In the genomic region with DNA sequence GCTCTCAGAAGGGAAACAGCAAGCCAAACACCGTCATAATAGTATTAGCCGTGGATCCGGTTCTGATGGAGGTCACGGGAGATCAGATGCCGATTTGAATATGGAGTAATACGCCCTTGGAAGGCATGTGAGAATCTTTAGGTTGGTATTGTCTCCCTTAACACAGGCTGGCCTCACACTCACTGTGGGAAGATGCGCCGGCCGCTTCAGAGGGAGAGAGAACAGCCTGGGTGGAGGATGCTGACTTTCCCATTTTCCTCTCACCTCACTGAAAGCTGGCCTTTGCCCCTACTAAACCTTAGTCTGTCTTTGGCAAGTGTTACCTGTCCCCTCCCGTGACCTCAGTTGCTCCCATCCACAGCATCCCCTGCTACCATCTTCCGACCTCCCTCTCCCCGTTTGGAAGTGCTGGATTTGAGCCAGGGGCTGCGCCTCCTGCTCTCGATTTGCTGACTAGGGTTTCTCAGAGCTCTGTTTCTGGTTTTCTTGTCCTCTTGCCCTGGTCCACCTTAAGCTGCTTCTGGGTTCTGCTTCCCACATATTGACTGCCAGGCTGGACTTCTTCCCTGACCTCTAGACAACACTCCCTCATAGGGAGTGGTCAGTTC, we compare ENCODE assay signal across 13 mouse cellular contexts.
DNase-seq lines count a peak whose midpoint lies in the region; ATAC-seq lines count a peak whose summit lies in the region.
"Had no signal": no experiment of that assay in that cellular context is flagged by ENCODE, and none has a peak within 500 bp of the region (broad histone marks: within the 10 kb centered on the region; RNA-seq: fewer than 3 reads in every experiment).

No protein-coding gene starts in this region.

- H3K27me3 ChIP-seq in hindbrain, embryonic 16.5 days (replicated peaks; ENCODE audit: control insufficient read depth, insufficient read depth, low read length): no peaks in the 10 kb centered on the region
- peaks cover 8% of the 10 kb centered on the region; the same call in 1 of the 2 replicates for H3K27me3 ChIP-seq in hindbrain, embryonic 13.5 days

- H3K9ac ChIP-seq in hindbrain, embryonic 16.5 days (ENCODE audit: low read depth, low read length): no peak overlapping the region
- H3K9ac ChIP-seq in hindbrain, embryonic 13.5 days: no peak overlapping the region
- H3K9ac ChIP-seq: midbrain, embryonic 12.5 days had no signal

- peak overlapping the region; percentile 31 for H3K4me2 ChIP-seq in hindbrain, embryonic 16.5 days (ENCODE audit: low read length)
- H3K4me2 ChIP-seq in hindbrain, embryonic 13.5 days: no peak overlapping the region
- H3K4me2 ChIP-seq: liver, embryonic 11.5 days; midbrain, embryonic 12.5 days had no signal

- DNase-seq in adrenal gland, postnatal 10 days: peak; percentile 15
- no peak for DNase-seq in adrenal gland, adult 2 months
- peak; percentile 6 to 11 for DNase-seq in cerebellum, postnatal 36 days
- DNase-seq in kidney, postnatal 36 days: peak; percentile 29 to 40
- DNase-seq in thymus, postnatal 0 days (ENCODE audit: low spot score): no peak
- DNase-seq: gastrocnemius, postnatal 36 days; heart, postnatal 36 days; thymus, postnatal 14 days had no signal

- no peaks in the 10 kb centered on the region for H3K9me3 ChIP-seq in hindbrain, embryonic 16.5 days (ENCODE audit: control insufficient read depth, low read length)
- H3K9me3 ChIP-seq in hindbrain, embryonic 13.5 days: no peaks in the 10 kb centered on the region
- H3K9me3 ChIP-seq: midbrain, embryonic 12.5 days had no signal

- no peaks in the 10 kb centered on the region for H3K36me3 ChIP-seq in hindbrain, embryonic 16.5 days (ENCODE audit: control insufficient read depth, insufficient read depth, low read length)
- H3K36me3 ChIP-seq in hindbrain, embryonic 13.5 days: no peaks in the 10 kb centered on the region
- H3K36me3 ChIP-seq: midbrain, embryonic 12.5 days had no signal

- WGBS in hindbrain, embryonic 16.5 days: 50% methylated on average over 14 of the region's 14 CpGs
- 64% methylated on average over 14 of the region's 14 CpGs for WGBS in hindbrain, embryonic 13.5 days

- no peak for ATAC-seq in hindbrain, embryonic 16.5 days
- ATAC-seq in hindbrain, embryonic 13.5 days (ENCODE audit: low FRiP score): no peak
- no peak for ATAC-seq in erythroid progenitor cell, adult 5-6 weeks (replicated peaks; ENCODE audit: low FRiP score, poor library complexity, severe bottlenecking)

- H3K27ac ChIP-seq in hindbrain, embryonic 16.5 days (ENCODE audit: low read depth, low read length): no peak overlapping the region
- no peak overlapping the region for H3K27ac ChIP-seq in hindbrain, embryonic 13.5 days
- H3K27ac ChIP-seq: midbrain, embryonic 12.5 days had no signal

- H3K4me3 ChIP-seq in hindbrain, embryonic 16.5 days (ENCODE audit: low read length): no peak overlapping the region
- no peak overlapping the region for H3K4me3 ChIP-seq in hindbrain, embryonic 13.5 days
- H3K4me3 ChIP-seq: midbrain, embryonic 12.5 days had no signal

- peaks cover 6% of the 10 kb centered on the region for H3K4me1 ChIP-seq in hindbrain, embryonic 16.5 days (ENCODE audit: control insufficient read depth, insufficient read depth, low read depth, low read length)
- H3K4me1 ChIP-seq in hindbrain, embryonic 13.5 days (replicated peaks): 0 out of 2 replicates have a peak, but pooled peaks cover 5% of the 10 kb centered on the region
- H3K4me1 ChIP-seq: midbrain, embryonic 12.5 days had no signal

Comparison
In these comparisons a context has a peak if more than half of its experiments do, and no peak if none do; other contexts are left out.
1. DNase-seq: peak in adrenal gland, postnatal 10 days (single experiment), cerebellum, postnatal 36 days (2 of 2) and kidney, postnatal 36 days (2 of 2); none in adrenal gland, adult 2 months (single experiment) and thymus, postnatal 0 days (single experiment).